Mouse (Mus musculus) ovary, postnatal 10 days (tissue): Measurements from ENCODE around the gene Usp39.

ENCODE experiments used
- DNase-seq: peaks from one replicate; pipeline ENCODE4 v3.0.0; 2022; ENCODE audit warnings: low spot score

Usp39 gene

GRCm38 (mm10) chr6:72371571-72371970 is 26.6 kb upstream of the Usp39 start:
- DNase-seq, result no peak

GRCm38 (mm10) chr6:72371147-72371546 is 26.2 kb upstream of the Usp39 start:
- no peak for DNase-seq

- no peak for DNase-seq
Observed at GRCm38 (mm10) chr6:72370091-72370490, 25.1 kb upstream of the Usp39 start.

GRCm38 (mm10) chr6:72369557-72369956 is 24.6 kb upstream of the Usp39 start:
- no peak for DNase-seq

GRCm38 (mm10) chr6:72367460-72367974 is 22.5 kb upstream of the Usp39 start:
- no peak for DNase-seq

GRCm38 (mm10) chr6:72366844-72367443 is 22.0 kb upstream of the Usp39 start, which contains the start of gene Rnf181:
Gene Rnf181 (minus strand): TSS chr6:72366956.
- DNase-seq, result no peak

GRCm38 (mm10) chr6:72366304-72366703 is 21.3 kb upstream of the Usp39 start:
- no peak for DNase-seq

GRCm38 (mm10) chr6:72364985-72365384 is 20.0 kb upstream of the Usp39 start:
- DNase-seq, result no peak

- DNase-seq, result no peak
Observed at GRCm38 (mm10) chr6:72364009-72364408, 19.0 kb upstream of the Usp39 start.

GRCm38 (mm10) chr6:72362132-72363028 is 17.4 kb upstream of the Usp39 start:
- peak; percentile 83 for DNase-seq

GRCm38 (mm10) chr6:72361121-72361551 is 16.2 kb upstream of the Usp39 start:
- no peak for DNase-seq

GRCm38 (mm10) chr6:72360599-72360935 is 15.6 kb upstream of the Usp39 start:
- DNase-seq, result no peak

- DNase-seq, result no peak
Observed at GRCm38 (mm10) chr6:72359891-72360598, 15.1 kb upstream of the Usp39 start.

GRCm38 (mm10) chr6:72359343-72359742 is 14.4 kb upstream of the Usp39 start:
- no peak for DNase-seq

GRCm38 (mm10) chr6:72358086-72358764 is 13.2 kb upstream of the Usp39 start:
- DNase-seq, result no peak

- DNase-seq, result no peak
Observed at GRCm38 (mm10) chr6:72357164-72358079, 12.4 kb upstream of the Usp39 start.

- DNase-seq, result no peak
Observed at GRCm38 (mm10) chr6:72356001-72356532, 11.1 kb upstream of the Usp39 start.

- peak; percentile 62 for DNase-seq
Observed at GRCm38 (mm10) chr6:72355066-72355911, 10.3 kb upstream of the Usp39 start, which contains the start of gene Tmem150a. Gene Tmem150a (plus strand): TSS chr6:72355447.

GRCm38 (mm10) chr6:72354025-72354424 is 9.0 kb upstream of the Usp39 start:
- no peak for DNase-seq
